Mouse (Mus musculus) heart, adult 8-10 months (tissue): Measurements from ENCODE around the gene Wdr61. TPM values are rescaled to one million over a fixed set of nuclear protein-coding genes. Genes with fewer than 3 reads are reported as not detected.

Source experiments
- DNase-seq: peaks from one replicate; pipeline ENCODE4 v3.0.0; 2022; ENCODE audit warnings: low spot score
- microRNA-seq: library from miRNA; unstranded; fragments of <30 nt; microRNA quantifications from one replicate; pipeline ENCODE4 v1.2.0, GENCODE M21; 2022
- total RNA-seq, 4 experiments: library from RNA; stranded (reverse); gene quantifications; 2 replicates each; pipeline ENCODE4 v1.2.4; 2022

Gene Wdr61
- total RNA-seq, 4 experiments from 2014 or later = 27.3 to 32.4 (median 29.6) TPM

GRCm38 (mm10) chr9:54683814-54684605, 50.3 kb downstream of the Wdr61 start:
- DNase-seq = no peak

- no peak for DNase-seq
Observed at GRCm38 (mm10) chr9:54682846-54683245, 51.5 kb downstream of the Wdr61 start.

- DNase-seq = peak; percentile 49
Observed at GRCm38 (mm10) chr9:54676531-54676986, 57.8 kb downstream of the Wdr61 start.

GRCm38 (mm10) chr9:54673887-54674286, 60.4 kb downstream of the Wdr61 start:
- DNase-seq = no peak

- DNase-seq = no peak
Observed at GRCm38 (mm10) chr9:54671962-54672361, 62.4 kb downstream of the Wdr61 start.

- no peak for DNase-seq
Observed at GRCm38 (mm10) chr9:54668455-54668854, 65.9 kb downstream of the Wdr61 start.

- DNase-seq = no peak
Observed at GRCm38 (mm10) chr9:54666116-54666515, 68.2 kb downstream of the Wdr61 start.

Small RNA genes lying within 50 kb of the gene (microRNA-seq; reads per million reads assigned to microRNA genes)
- gene Mir5710 = 0.84 reads per million

Other genes starting within 250 kb of the Wdr61 start
- 10 to 100 TPM; 21.8 to 30.1 (median 27.1) TPM for gene Dmxl2, start 232.9 kb downstream of the Wdr61 start, total RNA-seq
- gene Sh2d7, start 195.5 kb downstream of the Wdr61 start, total RNA-seq = not detected
- 1 to 10 TPM; 1.2 to 2.3 (median 1.7) TPM for gene Cib2, start 174.3 kb downstream of the Wdr61 start, total RNA-seq
- 100 to 1,000 TPM; 519 to 556 (median 547) TPM for gene Idh3a, start 148.2 kb downstream of the Wdr61 start, total RNA-seq
- under 1 TPM; 0.17 to 0.41 (median 0.22) TPM for gene Acsbg1, start 72.6 kb downstream of the Wdr61 start, total RNA-seq
- 10 to 100 TPM; 84.6 to 97.9 (median 92.4) TPM for gene Dnaja4, start 35.6 kb downstream of the Wdr61 start, total RNA-seq
- gene Crabp1, start 30.2 kb upstream of the Wdr61 start, total RNA-seq = not detected
- gene Ireb2, start 129.3 kb upstream of the Wdr61 start, total RNA-seq = 10 to 100 TPM; 21.1 to 24.7 (median 21.8) TPM
- gene Hykk, start 182.8 kb upstream of the Wdr61 start, total RNA-seq = 1 to 10 TPM in 3 of 4 experiments, under 1 TPM in 1; 0.87 to 1.7 (median 1.3) TPM
- gene Psma4, start 216.3 kb upstream of the Wdr61 start, total RNA-seq = 100 to 1,000 TPM; 112 to 128 (median 120) TPM
- not detected for gene AY074887, start 216.5 kb upstream of the Wdr61 start, total RNA-seq
- gene Chrna5, start 246.4 kb upstream of the Wdr61 start, total RNA-seq = not detected